Mouse (Mus musculus): ENCODE measurements around the gene Fam129a.

The Fam129a gene

DNA sequence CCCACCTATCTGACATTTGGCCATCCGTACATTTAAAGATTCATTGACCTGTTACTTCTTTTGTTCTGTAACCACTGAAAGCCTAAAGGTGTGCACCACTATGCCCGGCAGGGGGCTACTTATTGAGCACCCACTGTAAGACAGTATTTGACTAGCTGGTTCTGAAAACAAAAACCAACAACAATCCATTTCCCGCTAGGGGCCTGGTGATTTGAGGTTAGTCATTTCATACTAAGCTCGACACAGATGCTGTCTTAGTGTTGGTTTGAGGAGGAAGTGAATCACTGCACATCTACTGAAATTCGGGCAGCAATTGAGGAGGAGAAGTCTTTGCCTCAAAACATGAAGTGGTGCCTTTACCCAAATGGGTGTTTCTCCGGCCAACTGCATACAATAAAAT is 89.9 kb downstream of the Fam129a start:
- ATAC-seq (ENCODE audit: insufficient number of reproducible peaks, low FRiP score, low TSS enrichment): no peak

DNA sequence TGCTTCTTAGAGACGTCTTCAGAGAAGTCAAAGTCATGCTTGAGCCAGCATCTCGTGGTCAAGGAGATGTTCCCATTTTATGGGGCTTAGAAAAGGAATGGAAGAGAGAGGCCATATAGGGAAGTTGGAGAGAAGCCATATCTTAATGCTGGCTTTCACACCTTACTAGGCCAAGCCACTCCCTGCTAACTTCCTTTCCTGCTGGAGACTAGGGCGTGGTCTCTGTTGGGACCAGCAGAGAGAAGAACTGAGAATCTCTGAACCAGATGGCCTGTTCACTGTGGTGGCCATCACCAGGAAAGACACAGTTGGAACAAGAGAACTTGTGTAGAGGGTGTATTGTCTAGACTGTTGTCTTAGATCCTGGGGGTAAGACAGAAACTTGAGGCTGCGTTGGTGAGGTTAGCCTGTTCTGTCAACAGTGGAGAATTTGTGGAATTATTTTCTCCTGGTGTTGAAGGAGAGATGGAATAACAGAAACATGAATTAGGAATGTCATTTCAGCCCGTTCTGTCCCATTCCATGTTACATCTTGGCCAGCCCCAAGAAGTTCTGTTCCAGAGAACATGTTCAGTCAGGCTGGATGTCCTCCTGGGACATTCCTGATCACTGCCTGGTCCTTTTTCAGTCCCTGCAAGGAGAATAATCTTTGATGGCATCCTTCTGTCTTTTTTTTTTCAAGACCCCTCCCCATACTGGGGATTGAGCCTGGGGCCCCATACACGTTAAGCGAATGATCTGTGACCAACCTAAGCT is 90.9 kb downstream of the Fam129a start:
- no peak for ATAC-seq (ENCODE audit: insufficient number of reproducible peaks, low FRiP score, low TSS enrichment)

DNA sequence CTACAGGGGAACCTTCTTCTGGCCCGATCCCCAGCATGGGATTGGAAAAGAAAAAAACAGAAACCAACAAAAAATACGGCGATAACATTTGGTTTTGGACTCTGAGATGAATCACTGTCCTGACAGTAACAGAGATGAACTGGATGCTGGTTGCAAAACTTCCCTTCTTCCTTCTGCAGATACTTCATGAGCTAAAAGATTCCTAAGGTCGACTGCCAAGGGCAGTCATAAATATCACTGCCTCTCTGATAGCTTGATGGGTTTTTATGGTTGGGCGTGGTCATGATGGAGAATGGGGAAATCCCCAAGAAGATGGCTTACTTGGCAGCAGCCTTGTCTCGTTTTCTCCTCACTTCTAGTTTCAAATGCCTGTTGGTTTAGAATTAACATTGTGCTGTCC is 92.0 kb downstream of the Fam129a start:
- no peak for ATAC-seq (ENCODE audit: insufficient number of reproducible peaks, low FRiP score, low TSS enrichment)

DNA sequence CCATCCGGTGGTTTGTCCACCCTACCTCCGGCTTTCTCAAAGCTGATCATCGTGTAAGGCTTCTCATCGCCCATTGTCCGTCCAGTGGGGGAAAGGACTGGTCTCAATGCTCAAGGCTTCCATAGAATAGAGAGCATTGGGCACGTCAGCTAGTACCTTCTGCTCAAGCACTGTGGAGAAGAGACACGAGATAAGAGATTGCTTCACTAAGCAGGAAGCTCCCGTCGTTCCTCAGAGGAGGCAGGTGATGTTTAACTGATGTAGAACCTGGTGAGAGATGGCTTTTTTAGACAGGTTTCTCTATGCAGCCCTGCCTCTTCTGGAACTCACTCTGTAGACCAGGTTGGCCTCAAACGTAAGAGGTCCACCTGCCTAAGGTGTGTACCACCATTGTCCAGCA is 93.4 kb downstream of the Fam129a start:
- ATAC-seq (ENCODE audit: insufficient number of reproducible peaks, low FRiP score, low TSS enrichment): no peak

DNA sequence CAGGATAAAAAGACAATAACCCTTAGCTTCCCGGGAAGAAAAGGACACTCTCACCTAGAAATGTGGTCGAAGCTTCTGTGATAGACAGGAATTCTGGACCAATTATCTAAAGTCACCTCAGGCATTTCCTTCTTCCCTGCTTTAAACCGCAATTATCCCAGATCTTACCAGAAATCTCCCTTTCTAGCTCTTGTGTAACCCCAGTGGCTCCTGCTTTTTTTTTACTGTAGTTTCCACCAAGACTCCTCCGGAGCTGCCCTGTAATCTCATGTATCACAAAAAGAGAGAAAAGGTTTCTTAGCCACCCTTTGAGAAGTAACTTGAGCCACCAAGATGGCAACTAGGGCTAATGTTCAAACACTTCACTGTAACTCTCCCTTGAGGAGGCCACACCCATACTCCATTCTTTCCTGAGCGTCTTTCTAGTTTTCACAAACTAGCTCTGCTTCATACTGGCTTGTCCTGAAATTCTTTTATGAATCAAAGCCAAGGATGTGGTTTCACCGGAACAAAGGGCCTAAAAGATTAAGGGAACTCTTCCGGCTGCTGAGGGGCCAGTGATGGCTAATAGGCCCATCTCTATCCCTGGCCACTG is 93.9 kb downstream of the Fam129a start:
- no peak for ATAC-seq (ENCODE audit: insufficient number of reproducible peaks, low FRiP score, low TSS enrichment)

DNA sequence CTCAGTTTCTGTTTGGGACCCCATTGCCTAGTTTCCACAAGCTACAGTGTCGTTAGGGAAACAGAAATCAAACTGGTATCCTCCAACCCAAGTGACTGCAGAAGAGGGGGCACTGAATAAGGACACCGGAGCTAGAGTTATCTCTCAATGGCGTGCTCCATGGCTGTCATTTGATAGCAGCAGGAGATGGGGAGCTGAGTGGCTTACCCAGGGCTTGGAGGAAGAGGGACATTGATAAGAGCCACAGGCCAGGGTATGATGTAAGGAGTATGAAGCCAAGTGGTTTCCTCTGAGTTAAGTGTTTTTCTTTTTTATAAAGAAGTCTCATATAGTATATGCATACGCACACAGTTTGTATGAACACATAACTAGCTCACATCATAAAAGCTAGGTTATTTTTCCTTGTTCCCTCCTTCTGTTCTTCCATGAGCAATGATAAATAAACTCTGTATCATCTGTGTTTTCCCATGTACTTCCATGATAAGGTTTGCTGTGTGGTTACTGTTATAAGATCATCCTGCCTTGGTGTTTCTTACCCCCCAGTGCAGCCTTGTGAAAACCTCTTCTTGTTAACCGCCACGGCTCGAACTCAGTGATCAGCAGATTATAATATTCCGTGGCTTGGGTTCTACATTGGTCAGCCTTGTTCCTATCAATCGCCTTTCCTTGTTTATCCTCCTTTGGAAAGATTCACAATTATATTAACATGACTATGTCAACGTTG is 96.5 kb downstream of the Fam129a start:
- ATAC-seq (ENCODE audit: insufficient number of reproducible peaks, low FRiP score, low TSS enrichment): no peak

DNA sequence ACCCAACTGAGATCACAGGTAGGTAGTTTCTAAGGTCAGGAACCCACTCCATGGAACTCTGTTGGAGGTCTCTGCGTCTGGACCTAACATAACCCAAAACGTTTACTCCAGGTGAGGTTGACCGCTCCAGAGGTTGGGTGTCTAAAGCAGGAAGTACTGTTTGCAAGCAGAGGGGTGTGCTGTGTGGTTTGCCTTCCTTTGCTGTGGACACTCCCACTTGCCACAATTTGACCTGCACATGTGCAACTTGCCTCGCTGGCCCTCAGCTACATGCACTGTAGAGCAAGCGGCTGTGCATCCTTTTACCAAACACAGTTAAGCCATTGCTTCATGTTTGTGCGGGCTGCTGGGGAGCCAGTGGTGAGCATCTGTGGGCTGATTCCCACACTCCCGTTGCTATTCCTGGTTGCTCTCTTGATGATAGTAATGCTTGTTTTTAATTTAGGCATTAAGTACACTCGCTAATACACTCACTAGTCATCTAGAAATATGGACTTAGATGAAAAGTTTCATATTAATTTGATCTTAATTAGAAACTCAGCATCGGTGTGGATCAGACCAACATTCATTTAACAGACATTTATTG is 99.1 kb downstream of the Fam129a start:
- ATAC-seq (ENCODE audit: insufficient number of reproducible peaks, low FRiP score, low TSS enrichment): no peak

DNA sequence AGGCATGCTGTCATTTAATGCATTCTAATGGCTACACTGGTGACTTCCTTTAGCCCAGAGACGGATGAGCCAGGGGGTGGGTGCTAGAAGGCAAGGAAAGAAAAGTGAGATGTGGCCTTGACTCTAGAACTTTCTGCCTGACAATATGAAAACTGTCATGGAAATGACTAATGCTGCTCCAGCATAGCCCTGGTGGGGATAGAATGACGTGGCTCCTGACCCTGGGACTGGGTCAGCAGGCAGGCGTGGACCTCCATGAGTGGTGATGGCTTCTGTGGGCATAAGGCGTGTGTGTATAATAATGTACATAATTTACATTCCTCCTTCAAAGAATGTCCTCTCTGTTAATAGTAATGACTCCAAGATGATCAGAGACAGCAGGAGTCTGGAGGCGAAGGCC is 104.7 kb downstream of the Fam129a start:
- no peak for ATAC-seq (ENCODE audit: insufficient number of reproducible peaks, low FRiP score, low TSS enrichment)

DNA sequence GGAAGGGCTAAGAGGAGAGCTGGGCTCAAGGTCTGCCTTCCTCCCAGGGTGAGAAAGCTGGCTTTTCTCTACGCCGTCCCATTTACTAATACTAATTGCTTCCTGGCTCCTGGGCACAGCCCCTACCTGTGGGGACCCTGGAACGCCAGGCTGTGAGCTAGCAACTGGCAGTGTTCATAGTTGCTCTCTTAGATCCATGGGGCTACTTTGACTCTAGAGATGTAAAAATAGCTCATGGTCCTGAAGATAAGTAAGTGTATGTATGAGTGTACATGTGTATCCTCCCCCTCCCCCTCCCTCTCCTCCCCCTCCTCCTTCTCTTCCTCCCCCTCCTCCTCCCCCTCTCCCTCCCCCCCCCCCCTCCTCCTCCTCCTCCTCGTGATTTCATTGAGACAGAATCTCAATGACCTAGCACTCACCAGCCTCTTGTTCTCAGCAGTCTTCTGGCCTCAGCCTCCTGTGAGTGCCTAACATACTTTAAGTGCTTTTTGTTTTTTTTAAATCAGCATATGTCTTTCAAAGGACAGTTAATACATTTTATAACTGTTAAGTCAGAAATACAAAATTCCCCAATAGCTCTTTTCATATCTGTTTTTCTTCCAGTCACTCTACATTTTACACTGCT is 106.3 kb downstream of the Fam129a start:
- no peak for ATAC-seq (ENCODE audit: insufficient number of reproducible peaks, low FRiP score, low TSS enrichment)

DNA sequence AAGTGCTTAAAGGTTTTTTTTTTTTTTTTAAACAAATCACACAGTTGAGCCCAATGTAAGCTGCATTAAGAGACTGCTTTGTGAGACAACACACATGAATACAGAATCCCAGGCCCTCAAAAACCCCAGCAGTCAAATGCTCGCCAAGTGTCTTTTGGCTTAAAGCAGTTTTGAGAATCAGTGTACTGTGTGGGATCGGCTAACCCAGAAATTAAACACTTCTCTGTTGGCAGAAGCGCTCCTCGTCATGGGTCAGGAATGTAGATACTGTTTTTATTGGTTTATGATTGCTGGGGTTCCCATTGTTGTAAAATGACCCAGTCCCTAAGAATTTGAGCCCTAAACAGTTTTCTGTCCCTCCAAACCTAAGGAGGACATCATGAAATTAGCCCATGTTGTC is 107.0 kb downstream of the Fam129a start:
- no peak for ATAC-seq (ENCODE audit: insufficient number of reproducible peaks, low FRiP score, low TSS enrichment)

DNA sequence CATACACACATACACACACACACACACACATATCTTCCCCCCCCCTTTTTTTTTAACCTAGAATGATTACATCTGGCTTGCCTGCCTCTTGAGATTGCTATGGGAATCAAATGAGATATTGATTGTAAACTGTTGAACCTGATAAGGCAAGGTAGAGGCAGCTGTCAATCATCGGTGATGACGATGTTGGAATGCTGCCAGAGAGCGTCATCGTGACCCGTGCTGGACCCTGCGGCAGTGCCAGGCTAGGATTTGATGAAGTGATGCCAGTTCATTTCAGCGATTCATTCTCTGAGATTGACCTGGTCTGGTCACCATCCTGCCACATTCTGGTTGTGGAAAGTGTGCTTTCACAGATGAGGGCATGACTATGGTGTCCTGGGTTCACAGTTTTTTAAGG is 108.2 kb downstream of the Fam129a start:
- ATAC-seq (ENCODE audit: insufficient number of reproducible peaks, low FRiP score, low TSS enrichment): no peak

DNA sequence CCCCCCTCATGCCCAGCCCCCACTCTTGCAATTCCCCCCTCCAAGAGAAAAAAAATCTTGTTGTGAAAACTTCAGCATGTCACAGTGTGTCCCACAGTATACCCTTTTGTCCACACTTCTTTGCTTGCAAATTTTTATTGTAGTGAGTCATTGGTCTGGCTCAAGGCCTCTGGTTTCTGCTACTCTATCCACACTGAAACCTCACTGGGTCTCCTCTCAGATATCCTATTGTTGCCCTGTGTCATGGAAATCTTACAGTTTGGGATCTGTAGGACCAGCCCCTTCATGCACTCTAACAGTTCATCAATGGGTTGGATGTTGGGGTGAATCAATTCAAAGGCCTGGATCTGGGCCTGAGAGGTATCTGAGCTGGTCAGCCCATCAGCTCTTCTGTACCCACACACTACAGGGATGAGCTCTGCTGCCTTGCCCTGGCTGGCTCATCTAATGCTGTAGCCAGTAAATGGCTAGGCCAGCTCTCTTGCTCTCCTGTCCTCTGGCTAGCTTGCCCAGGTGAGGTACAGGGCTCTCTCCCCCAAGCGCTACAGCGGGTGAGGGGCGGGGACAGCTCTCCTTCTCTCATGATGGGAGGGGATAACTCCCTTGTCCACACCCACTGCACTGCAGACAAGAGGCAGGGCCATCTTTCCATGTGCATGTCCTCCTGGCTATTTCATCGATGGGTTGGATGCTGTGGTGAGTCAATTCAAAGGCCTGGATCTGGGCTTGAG is 109.1 kb downstream of the Fam129a start:
- no peak for ATAC-seq (ENCODE audit: insufficient number of reproducible peaks, low FRiP score, low TSS enrichment)

DNA sequence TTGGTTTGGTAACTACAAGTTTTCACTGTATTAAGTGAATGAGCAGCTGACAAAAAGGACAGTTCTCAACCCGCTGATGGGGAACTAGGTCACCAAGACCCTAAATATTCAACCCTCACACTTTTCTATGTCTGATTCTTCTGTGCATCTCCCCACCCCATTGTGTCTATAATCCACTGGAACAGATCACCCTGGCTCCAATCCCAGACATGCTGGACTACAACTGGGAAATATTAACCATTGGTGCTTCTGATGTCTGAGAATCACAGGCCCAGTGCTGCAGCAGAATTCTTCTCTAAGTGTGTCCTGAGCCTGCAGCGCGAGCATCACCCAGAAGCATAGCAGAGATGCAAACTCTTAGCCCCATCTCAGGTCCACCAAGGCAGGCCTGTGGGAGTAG is 110.0 kb downstream of the Fam129a start:
- ATAC-seq (ENCODE audit: insufficient number of reproducible peaks, low FRiP score, low TSS enrichment): no peak

DNA sequence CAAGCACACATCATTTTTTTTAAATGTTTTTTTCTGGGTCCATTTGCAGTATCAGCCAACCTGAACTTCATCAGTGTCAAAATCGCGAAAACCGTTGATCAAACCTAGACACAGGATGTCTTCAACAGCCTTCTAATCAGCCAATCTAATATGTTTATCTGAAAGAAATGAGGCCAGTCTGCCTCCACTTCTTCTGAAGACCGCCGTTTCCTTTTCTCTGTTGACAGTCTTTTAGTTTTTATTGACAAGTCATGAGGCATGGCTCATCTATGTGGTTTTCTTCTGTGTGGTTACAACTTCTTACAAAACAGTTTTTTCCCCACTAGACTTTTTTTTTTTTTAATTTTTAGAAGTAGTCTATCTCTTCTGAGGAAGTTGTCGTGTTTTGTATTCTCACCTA is 111.9 kb downstream of the Fam129a start:
- no peak for ATAC-seq (ENCODE audit: insufficient number of reproducible peaks, low FRiP score, low TSS enrichment)

DNA sequence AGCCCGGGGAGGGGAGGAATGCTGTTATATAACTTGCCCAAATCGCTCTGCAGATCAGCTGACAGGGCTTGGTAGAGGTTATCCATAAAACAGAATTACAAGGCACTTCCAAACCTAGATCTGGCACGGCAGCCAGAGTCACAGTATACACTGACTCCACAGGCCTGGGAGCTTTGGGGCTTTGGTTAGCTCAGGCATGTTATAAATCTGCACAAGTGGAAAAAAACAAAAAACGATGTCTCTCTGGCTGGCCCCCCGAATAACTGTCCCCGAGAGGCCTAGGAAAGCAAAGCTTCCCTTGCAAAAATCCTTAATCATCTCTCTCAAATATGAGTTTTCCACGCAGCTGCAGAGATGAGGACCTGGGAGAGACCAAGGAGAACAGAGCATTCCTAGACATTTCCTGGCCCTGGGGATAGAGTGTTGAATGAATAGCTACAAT is 113.5 kb downstream of the Fam129a start:
- ATAC-seq (ENCODE audit: insufficient number of reproducible peaks, low FRiP score, low TSS enrichment): no peak

DNA sequence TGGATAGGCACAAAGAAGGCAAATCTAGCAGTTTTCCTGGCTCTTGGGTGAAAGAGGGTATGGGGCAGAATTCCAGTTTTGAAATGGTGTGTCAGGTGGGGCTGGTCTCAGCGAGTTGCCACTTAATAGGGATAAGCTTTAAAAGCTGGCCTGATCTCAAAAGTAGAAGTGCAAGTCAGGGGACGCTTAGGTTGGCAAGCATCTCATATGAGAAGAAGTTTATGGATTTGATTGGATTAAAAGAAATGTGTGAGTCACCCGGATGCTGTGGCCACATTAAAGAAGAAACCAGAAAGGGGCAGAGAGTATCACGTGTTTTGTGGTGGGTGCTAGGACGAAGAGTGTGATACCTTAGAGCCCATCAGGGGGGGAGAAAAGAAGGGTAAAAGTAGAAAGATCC is 114.0 kb downstream of the Fam129a start:
- no peak for ATAC-seq (ENCODE audit: insufficient number of reproducible peaks, low FRiP score, low TSS enrichment)

DNA sequence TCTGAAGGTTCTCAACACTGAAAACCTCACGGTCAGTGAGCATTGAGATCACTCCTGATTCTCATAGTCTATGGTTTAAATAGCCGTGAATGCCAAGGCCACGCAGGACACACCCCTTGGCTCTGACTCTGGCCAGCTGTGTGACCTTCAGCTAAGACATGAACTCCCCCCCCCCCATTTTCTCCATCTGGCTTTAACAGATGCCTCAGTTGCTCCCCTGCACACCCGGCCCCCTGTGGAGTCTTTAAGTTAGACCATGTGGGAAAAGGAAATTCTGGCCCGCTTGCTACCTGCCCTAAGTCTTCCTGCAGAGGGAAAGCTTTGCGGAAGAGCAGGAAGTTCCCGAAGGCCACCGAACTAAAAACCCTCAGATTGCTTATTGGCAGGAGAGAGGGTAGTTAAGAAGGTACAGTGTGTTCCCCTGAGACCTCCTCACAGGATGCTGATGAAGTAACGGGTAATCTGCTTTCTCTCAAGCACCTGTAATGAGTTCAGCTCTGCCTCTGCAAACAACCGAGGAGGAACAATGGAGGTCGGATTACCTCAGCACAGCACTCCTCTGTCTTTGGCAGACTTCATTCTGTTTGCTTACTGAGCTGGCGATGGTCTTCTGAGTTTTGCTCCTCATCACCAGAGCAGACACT is 114.8 kb downstream of the Fam129a start:
- no peak for ATAC-seq (ENCODE audit: insufficient number of reproducible peaks, low FRiP score, low TSS enrichment)

DNA sequence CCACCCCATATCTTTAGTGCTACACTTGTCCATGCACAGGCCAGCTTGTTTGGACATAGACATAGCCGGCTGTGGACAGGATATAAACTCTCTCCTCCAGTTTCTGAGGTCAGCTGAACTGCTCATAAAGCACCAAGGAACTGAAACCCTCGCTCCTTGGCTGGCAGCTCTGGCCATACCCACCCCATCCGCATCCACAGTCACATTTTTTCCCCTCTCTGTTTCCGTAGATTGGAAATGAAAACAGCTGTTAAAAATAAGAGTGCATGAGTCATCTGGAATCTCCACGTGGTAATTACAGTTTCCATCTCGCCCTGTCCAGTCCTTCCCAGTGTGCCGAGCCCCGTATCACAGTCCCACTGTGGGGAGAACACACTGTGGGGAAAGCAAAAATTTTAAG is 115.7 kb downstream of the Fam129a start:
- ATAC-seq (ENCODE audit: insufficient number of reproducible peaks, low FRiP score, low TSS enrichment): no peak

DNA sequence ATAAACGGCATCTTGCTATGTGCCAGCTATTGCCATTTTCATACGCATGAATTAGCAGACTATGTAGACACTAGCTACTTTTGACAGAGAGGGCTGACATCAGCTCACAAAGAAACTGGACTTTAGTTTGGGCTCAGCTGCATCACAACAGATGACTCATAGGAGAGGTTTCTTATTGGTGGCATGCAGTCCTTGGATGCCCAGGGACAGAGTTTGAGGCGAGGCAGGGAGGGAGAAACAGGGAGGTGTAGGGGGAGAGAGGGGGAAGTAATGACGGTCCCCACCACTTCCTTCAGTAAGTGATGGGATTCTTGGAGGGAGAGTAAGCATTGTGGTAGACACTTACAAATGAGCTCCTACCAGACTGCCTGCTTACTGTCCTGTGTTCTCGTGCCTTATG is 118.0 kb downstream of the Fam129a start:
- no peak for ATAC-seq (ENCODE audit: insufficient number of reproducible peaks, low FRiP score, low TSS enrichment)

DNA sequence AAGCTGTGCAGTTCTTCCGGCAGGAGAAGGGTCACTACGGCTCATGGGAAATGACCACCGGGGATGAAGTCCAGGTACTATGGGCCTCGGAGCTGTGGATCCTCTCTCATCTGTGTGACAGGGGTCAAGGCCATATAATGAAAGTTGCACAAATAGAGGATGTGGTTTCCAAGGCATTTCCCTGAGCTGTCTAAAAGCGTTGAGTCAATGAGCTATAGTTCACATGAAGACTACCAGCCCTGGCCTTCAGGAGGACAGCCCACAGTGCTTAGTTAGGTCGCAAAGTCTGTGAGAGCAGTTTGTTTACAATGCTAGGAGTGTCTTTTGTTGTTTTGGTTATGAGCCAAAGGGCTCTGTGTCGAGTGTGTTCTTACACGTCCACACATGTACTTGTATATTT is 118.6 kb downstream of the Fam129a start:
- no peak for ATAC-seq (ENCODE audit: insufficient number of reproducible peaks, low FRiP score, low TSS enrichment)
